Mouse (Mus musculus) embryo, embryonic 10.5 days (tissue): ENCODE data around the gene Adarb2.

ENCODE experiments used
- DNase-seq: peaks from one replicate; pipeline ENCODE4 v3.0.0-alpha.2; 2015; ENCODE audit warnings: low spot score

Adarb2 gene

GRCm38 (mm10) chr13:8202681-8203476, at the start of gene Adarb2:
Gene Adarb2, plus strand, starts transcription at chr13:8202866.
- peak; percentile 83 for DNase-seq

GRCm38 (mm10) chr13:8173800-8174199, 28.9 kb upstream of the Adarb2 start:
- peak; percentile 23 for DNase-seq

GRCm38 (mm10) chr13:8191977-8192376, 10.7 kb upstream of the Adarb2 start:
- DNase-seq, result no peak

- no peak for DNase-seq
Measured at GRCm38 (mm10) chr13:8199186-8199880, 3.3 kb upstream of the Adarb2 start.

GRCm38 (mm10) chr13:8203477-8203813, 779 bp downstream of the Adarb2 start:
- DNase-seq, result peak; percentile 23

- DNase-seq, result no peak
Measured at GRCm38 (mm10) chr13:8207337-8207736, 4.7 kb downstream of the Adarb2 start.

GRCm38 (mm10) chr13:8210776-8211175, 8.1 kb downstream of the Adarb2 start:
- DNase-seq, result no peak

- no peak for DNase-seq
Measured at GRCm38 (mm10) chr13:8238871-8239270, 36.2 kb downstream of the Adarb2 start.

- DNase-seq, result peak; percentile 25
Measured at GRCm38 (mm10) chr13:8248016-8248667, 45.5 kb downstream of the Adarb2 start.

- DNase-seq, result no peak
Measured at GRCm38 (mm10) chr13:8272158-8272945, 69.7 kb downstream of the Adarb2 start.

GRCm38 (mm10) chr13:8283116-8283515, 80.5 kb downstream of the Adarb2 start:
- no peak for DNase-seq

- peak; percentile 64 for DNase-seq
Measured at GRCm38 (mm10) chr13:8316347-8317141, 113.9 kb downstream of the Adarb2 start.

- DNase-seq, result peak; percentile 38
Measured at GRCm38 (mm10) chr13:8333589-8334455, 131.2 kb downstream of the Adarb2 start.

GRCm38 (mm10) chr13:8334580-8334979, 131.9 kb downstream of the Adarb2 start:
- DNase-seq, result no peak

- no peak for DNase-seq
Measured at GRCm38 (mm10) chr13:8341086-8341807, 138.6 kb downstream of the Adarb2 start.

- no peak for DNase-seq
Measured at GRCm38 (mm10) chr13:8347147-8347546, 144.5 kb downstream of the Adarb2 start.

- no peak for DNase-seq
Measured at GRCm38 (mm10) chr13:8352341-8352740, 149.7 kb downstream of the Adarb2 start.

- DNase-seq, result no peak
Measured at GRCm38 (mm10) chr13:8352952-8353351, 150.3 kb downstream of the Adarb2 start.

GRCm38 (mm10) chr13:8365523-8365922, 162.9 kb downstream of the Adarb2 start:
- no peak for DNase-seq

GRCm38 (mm10) chr13:8366087-8366486, 163.4 kb downstream of the Adarb2 start:
- no peak for DNase-seq
